Mouse (Mus musculus): Measurements from ENCODE around the gene Defb41. TPM values are rescaled to one million over a fixed set of nuclear protein-coding genes. Genes with fewer than 3 reads are reported as not detected.
A peak's percentile ranks its signal among the peaks of the same experiment; 100 is the strongest.

Gene Defb41
- total RNA-seq (2021) (not detected), polyA plus RNA-seq (2012; rRNA removed) (not detected in 2 replicates)
- long read RNA-seq, result 0 reads

- intact Hi-C loops (cut with DNase I), result no loop called here
- DNase-seq, result no peak
- no peaks in the 10 kb centered on the region for H3K36me3 ChIP-seq (ENCODE audit: control insufficient read depth, insufficient read depth, low read length)
- H3K9ac ChIP-seq (ENCODE audit: low read depth, low read length), result no peak within 1 kb of the TSS
- no peak within 1 kb of the TSS for H3K4me3 ChIP-seq
- H3K79me2 ChIP-seq (replicated peaks; ENCODE audit: control insufficient read depth, insufficient read depth, low read length), result no peaks in the 10 kb centered on the region
- H3K27ac ChIP-seq, result no peak within 1 kb of the TSS
- no peaks in the 10 kb centered on the region for H3K27me3 ChIP-seq (ENCODE audit: control insufficient read depth, insufficient read depth, low read length)
- H3K4me1 ChIP-seq (ENCODE audit: control insufficient read depth, insufficient read depth, low read length), result no peaks in the 10 kb centered on the region
- TF ChIP-seq EP300 (IDR thresholded peaks at IDR 0.05; ENCODE audit: insufficient read depth, low read depth, low read length) (no peak), POLR2A (IDR thresholded peaks at IDR 0.05; ENCODE audit: insufficient read depth, low read depth, low read length) (no peak), CTCF (IDR thresholded peaks at IDR 0.05) (no peak)
Measured at GRCm38 (mm10) chr1:18265038-18265437, at the start of gene Defb41. Gene Defb41 (minus strand): TSS chr1:18265138.

DNA sequence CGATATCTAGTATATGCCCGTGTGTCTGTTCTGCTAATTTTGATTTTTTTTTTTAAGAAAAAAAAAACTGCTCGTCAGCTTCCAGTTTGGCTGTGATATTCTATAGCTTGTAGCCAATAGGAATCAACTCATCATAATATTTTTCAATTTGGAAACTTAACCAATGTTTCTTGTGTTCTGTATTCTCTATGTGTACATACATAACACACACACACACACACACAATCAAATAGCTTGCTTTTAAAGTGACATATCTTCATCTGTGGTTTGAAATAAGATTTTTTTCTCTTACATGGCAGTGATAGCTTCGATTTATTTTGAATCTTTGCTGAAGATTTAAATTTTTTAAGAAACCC is 43.5 kb upstream of the Defb41 start:
- H3K4me3 ChIP-seq, result no peak overlapping the region
- no peaks in the 10 kb centered on the region for H3K36me3 ChIP-seq (ENCODE audit: control insufficient read depth, insufficient read depth, low read length)
- intact Hi-C loops (cut with DNase I), result no loop called here
- no peaks in the 10 kb centered on the region for H3K4me1 ChIP-seq (ENCODE audit: control insufficient read depth, insufficient read depth, low read length)
- DNase-seq, result no peak
- H3K79me2 ChIP-seq (replicated peaks; ENCODE audit: control insufficient read depth, insufficient read depth, low read length), result no peaks in the 10 kb centered on the region
- H3K27ac ChIP-seq, result no peak overlapping the region
- WGBS, result 66% methylated on average over 4 of the region's 4 CpGs
- H3K9ac ChIP-seq (ENCODE audit: low read depth, low read length), result no peak overlapping the region
- H3K27me3 ChIP-seq (ENCODE audit: control insufficient read depth, insufficient read depth, low read length), result no peaks in the 10 kb centered on the region
- TF ChIP-seq CTCF (IDR thresholded peaks at IDR 0.05) (no peak), POLR2A (IDR thresholded peaks at IDR 0.05; ENCODE audit: insufficient read depth, low read depth, low read length) (no peak), EP300 (IDR thresholded peaks at IDR 0.05; ENCODE audit: insufficient read depth, low read depth, low read length) (no peak)

DNA sequence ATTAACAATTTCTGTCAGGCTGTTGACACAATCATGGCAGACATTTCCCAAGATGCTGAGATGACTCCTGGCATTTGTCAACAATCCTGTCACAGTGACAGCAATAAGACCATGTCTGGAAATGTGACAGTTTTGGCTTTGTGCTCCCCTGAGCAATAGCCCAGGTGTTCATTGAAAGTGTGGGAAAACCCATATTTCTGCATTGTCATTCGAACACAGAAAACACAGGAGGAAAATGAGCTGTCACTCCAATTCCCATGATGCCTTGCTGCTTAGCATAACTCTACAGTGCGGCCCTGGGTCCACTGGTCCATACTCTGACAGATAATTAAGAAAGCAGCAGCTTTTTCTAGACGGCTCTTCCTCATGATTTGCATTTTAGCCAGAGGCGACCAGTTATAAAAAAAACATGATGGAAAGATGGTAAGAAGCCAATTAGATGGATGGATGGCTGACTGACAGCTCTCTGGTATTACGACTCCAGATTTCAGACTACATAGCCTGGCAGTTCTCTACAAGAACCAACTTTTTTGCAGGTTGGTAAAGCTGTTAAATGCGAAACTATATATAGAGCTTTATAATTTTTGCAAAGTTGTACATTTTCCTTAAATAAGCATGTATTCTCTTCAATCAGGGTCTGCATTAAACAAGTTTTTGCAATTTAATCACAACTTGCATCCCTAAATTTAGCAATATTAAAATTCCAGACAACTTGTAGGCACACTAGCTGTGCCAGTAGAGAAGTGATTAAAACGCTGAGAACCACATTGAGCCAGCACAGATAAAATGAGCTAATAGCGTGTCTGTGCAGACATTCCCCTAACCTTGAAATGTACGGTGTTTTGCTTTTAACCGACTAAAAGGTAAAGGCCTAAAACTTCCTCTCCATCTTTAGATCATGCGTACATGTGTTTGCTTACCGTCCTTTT is 42.9 kb upstream of the Defb41 start:
- no peaks in the 10 kb centered on the region for H3K79me2 ChIP-seq (replicated peaks; ENCODE audit: control insufficient read depth, insufficient read depth, low read length)
- no peak overlapping the region for H3K27ac ChIP-seq
- intact Hi-C loops (cut with DNase I), result no loop called here
- DNase-seq, result no peak
- H3K36me3 ChIP-seq (ENCODE audit: control insufficient read depth, insufficient read depth, low read length), result no peaks in the 10 kb centered on the region
- no peak overlapping the region for H3K4me3 ChIP-seq
- H3K4me1 ChIP-seq (ENCODE audit: control insufficient read depth, insufficient read depth, low read length), result no peaks in the 10 kb centered on the region
- no peaks in the 10 kb centered on the region for H3K27me3 ChIP-seq (ENCODE audit: control insufficient read depth, insufficient read depth, low read length)
- TF ChIP-seq POLR2A (IDR thresholded peaks at IDR 0.05; ENCODE audit: insufficient read depth, low read depth, low read length), result no peak
- TF ChIP-seq EP300 (IDR thresholded peaks at IDR 0.05; ENCODE audit: insufficient read depth, low read depth, low read length), result no peak
- no peak for TF ChIP-seq CTCF (IDR thresholded peaks at IDR 0.05)
- no peak overlapping the region for H3K9ac ChIP-seq (ENCODE audit: low read depth, low read length)
- 73% methylated on average over 12 of the region's 12 CpGs for WGBS

DNA sequence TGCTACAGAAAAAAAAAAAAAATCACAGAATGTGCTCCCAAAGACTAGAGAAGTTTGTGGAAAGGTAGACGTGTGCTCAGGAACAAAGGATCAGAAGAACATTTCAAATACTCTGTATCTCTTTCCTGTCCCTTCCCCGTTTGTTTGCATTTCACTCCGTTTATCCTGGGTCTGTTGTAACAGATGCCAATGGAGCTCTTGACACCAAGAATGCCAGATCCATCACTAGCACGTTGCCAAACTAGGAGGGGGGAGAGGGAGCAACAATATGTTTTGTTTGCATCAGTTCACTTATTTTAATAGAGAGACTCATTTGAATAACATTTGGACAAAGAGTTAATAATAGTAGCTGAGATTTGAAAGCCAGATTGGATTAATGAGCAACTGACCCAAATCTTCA is 27.6 kb upstream of the Defb41 start:
- intact Hi-C loops (cut with DNase I), result no loop called here

DNA sequence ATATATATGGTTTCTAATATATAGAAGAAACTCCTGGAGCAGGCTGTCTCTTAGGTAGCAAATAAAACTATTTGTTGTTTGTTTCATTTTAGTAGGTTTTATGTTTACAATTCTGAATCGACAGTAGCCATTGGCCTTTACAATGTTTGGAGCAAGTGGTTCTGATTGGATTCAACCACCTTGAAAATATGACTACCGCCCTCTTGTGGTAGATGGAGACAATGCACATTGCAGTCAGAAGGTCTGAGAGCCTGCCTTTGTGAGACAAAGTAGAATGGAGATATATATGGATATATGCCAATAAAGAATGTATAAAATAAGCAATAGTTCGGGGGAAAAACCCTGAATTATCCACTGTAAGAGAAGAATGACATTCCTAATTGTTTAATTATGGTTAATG is 23.9 kb upstream of the Defb41 start:
- intact Hi-C loops (cut with DNase I), result no loop called here
- Histone ChIP-seq H3K27me3 (ENCODE audit: control insufficient read depth, insufficient read depth, low read length) (no peaks in the 10 kb centered on the region), H3K79me2 (replicated peaks; ENCODE audit: control insufficient read depth, insufficient read depth, low read length) (no peaks in the 10 kb centered on the region), H3K4me1 (ENCODE audit: control insufficient read depth, insufficient read depth, low read length) (no peaks in the 10 kb centered on the region), H3K36me3 (ENCODE audit: control insufficient read depth, insufficient read depth, low read length) (no peaks in the 10 kb centered on the region), H3K9ac (ENCODE audit: low read depth, low read length) (no peak overlapping the region), H3K27ac (no peak overlapping the region), H3K4me3 (no peak overlapping the region)
- TF ChIP-seq CTCF (IDR thresholded peaks at IDR 0.05), result peak; percentile 40
- no peak for TF ChIP-seq POLR2A (IDR thresholded peaks at IDR 0.05; ENCODE audit: insufficient read depth, low read depth, low read length)
- 36% methylated on average over 3 of the region's 3 CpGs for WGBS
- DNase-seq, result no peak

More for the DNA sequence above, 27.6 kb upstream of the Defb41 start:
- 24% methylated on average over 4 of the region's 4 CpGs for WGBS
- no peak for DNase-seq
- no peak overlapping the region for H3K4me3 ChIP-seq
- no peak overlapping the region for H3K9ac ChIP-seq (ENCODE audit: low read depth, low read length)
- TF ChIP-seq CTCF (IDR thresholded peaks at IDR 0.05), result no peak
- TF ChIP-seq POLR2A (IDR thresholded peaks at IDR 0.05; ENCODE audit: insufficient read depth, low read depth, low read length), result no peak
- TF ChIP-seq EP300 (IDR thresholded peaks at IDR 0.05; ENCODE audit: insufficient read depth, low read depth, low read length), result no peak
- no peak overlapping the region for H3K27ac ChIP-seq
- no peaks in the 10 kb centered on the region for H3K4me1 ChIP-seq (ENCODE audit: control insufficient read depth, insufficient read depth, low read length)
- no peaks in the 10 kb centered on the region for H3K36me3 ChIP-seq (ENCODE audit: control insufficient read depth, insufficient read depth, low read length)
- H3K27me3 ChIP-seq (ENCODE audit: control insufficient read depth, insufficient read depth, low read length), result no peaks in the 10 kb centered on the region
- H3K79me2 ChIP-seq (replicated peaks; ENCODE audit: control insufficient read depth, insufficient read depth, low read length), result no peaks in the 10 kb centered on the region

- DNase-seq, result no peak
- H3K79me2 ChIP-seq (replicated peaks; ENCODE audit: control insufficient read depth, insufficient read depth, low read length), result no peaks in the 10 kb centered on the region
- intact Hi-C loops (cut with DNase I), result no loop called here
- H3K27me3 ChIP-seq (ENCODE audit: control insufficient read depth, insufficient read depth, low read length), result no peaks in the 10 kb centered on the region
- no peak overlapping the region for H3K9ac ChIP-seq (ENCODE audit: low read depth, low read length)
- TF ChIP-seq CTCF (IDR thresholded peaks at IDR 0.05) (no peak), POLR2A (IDR thresholded peaks at IDR 0.05; ENCODE audit: insufficient read depth, low read depth, low read length) (no peak), EP300 (IDR thresholded peaks at IDR 0.05; ENCODE audit: insufficient read depth, low read depth, low read length) (no peak)
- no peaks in the 10 kb centered on the region for H3K36me3 ChIP-seq (ENCODE audit: control insufficient read depth, insufficient read depth, low read length)
- H3K27ac ChIP-seq, result no peak overlapping the region
- no peak overlapping the region for H3K4me3 ChIP-seq
- H3K4me1 ChIP-seq (ENCODE audit: control insufficient read depth, insufficient read depth, low read length), result no peaks in the 10 kb centered on the region
Measured at GRCm38 (mm10) chr1:18287371-18287770, 22.4 kb upstream of the Defb41 start.

All from heart, adult 2 months (tissue).